Mouse (Mus musculus): Measurements from ENCODE around the gene Gm9918. TPM values are rescaled to one million over a fixed set of nuclear protein-coding genes. Genes with fewer than 3 reads are reported as not detected.

The Gm9918 gene
- total RNA-seq, 4 experiments from 2014 or later = 0.24 to 0.31 TPM; not detected in 2

DNA sequence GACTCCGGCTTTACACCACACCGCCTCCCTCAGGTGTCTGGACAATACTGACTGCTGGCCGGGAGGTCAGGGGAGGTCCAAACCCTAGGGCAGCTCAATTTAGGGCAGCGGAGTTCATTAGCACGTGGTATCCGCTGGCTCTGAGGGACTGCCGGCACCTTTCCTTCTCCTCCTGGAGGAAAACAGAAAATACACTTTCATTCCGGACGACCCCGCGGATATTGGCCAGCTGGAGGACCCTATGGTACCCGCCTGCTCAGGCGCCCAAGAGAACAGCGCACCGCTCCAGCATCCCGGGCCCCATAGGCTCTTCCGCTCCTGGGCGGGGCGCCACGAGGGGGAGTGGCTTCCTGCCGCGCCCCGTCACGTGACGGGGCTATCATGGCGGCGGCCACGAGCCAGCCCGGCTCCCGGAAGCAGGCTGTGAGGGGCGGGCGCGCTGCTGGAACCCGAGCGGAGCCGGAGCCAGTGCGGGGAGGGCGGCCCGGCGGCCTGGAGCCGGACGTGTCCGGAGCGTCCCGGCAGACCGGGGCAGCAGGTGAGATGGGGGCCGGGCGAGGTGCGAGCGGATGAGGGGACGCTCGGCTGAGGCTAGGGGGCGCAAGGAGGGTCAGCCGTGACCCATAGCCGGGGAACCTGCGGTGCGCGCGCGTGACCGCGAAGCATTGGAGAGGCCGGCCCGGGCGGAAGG lies 8.9 kb downstream of the Gm9918 start, which contains the start of gene Mfsd5:
Gene Mfsd5 (plus strand): TSS at position 363 of the 691 bp plus-strand sequence.
- peak; percentile 64 for DNase-seq

DNA sequence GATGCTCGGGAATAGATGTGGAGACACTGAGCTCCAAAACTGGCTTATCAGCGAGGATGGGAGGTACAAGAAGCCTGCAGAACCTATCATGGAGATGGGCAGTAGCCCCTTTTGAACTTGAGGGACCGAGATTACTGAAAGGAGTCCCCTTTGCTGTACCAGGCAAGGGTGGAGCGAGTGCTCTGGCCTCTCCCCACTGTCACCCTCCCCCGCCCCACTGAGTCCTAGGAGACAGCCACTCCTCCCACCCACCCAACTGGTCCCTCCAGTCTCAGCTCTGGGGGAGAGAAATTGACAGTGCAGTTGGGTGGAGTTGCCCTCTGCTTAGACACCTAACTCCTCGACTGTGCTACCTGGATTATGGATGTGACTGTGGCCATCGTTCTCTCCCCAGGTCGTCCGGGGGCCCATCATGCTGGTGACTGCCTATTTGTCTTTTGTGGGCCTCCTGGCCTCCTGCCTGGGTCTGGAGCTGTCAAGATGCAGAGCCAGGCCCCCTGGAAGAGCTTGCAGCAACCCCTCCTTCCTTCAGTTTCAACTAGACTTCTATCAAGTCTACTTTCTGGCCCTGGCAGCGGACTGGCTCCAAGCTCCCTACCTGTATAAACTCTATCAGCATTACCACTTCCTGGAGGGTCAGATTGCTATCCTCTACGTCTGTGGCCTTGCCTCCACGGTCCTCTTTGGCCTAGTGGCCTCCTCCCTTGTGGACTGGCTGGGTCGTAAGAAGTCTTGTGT lies 9.6 kb downstream of the Gm9918 start:
- DNase-seq = no peak

DNA sequence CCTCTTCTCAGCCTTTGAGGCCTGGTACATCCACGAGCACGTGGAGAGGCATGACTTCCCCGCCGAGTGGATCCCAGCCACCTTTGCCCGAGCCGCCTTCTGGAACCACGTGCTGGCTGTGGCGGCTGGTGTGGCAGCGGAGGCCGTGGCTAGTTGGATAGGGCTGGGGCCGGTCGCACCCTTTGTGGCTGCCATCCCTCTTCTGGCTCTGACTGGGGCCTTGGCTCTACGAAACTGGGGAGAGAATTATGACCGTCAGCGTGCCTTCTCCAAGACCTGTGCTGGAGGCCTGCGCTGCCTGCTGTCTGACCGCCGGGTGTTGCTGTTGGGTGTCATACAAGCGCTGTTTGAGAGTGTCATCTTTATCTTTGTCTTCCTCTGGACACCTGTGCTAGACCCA lies 10.3 kb downstream of the Gm9918 start:
- DNase-seq = no peak

DNA sequence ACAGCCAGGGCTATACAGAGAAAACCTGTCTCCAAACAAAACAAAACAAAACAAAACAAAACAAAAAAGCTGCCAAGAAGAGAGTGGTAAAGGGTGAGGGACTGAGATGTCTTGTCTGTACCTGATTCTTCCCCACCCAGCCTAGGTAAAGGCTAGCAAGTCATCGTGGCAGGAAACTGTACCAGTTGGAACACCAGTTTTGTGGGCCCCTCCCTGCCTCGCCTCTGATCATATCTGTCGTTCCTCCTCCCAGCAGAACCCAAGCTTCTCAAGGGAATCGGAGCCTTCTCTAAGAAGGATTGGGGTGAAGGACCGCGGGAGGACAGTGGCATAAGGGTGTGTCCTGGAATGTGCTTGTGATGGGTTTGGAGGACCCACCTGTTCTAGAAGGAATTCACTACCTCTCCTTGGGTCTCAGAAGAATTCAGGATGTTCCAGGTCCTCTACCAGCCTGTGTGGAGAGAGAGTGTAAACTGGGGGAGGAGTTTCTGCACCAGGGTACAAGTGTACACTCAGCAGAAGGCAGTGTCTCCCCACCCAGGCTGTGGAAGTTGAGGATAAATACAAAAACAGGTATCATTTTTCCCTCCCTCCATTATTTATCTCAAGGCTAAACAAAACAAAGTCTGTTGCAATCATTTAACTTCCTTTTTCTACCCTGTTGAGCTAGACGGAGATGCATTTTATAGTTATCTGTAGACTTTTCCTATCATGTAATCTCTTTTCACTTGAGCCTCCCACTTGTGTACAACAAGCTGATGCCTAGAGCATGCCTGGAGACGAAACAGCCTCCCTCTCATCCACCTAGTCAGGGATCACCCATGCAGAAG lies 12.3 kb downstream of the Gm9918 start:
- DNase-seq = no peak

DNA sequence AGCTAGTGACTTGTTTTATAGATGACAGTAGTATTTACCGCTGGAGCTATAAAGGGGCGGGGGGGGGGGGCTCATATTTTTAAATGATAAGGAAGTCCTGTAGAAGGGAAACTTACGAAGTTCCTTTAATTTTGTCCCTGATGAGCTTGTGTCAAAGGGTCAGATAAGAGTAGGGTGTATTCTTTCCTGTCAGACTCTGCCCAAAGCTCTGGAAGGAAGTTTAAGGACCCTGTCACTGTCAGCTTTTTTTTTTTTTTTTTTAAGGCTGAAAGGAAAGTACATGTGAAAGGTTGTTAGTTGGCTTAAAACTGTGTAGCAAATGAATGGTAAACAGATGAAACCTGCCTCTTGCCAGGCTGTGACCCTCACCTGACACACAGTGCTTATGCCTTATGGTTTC lies 13.3 kb downstream of the Gm9918 start:
- DNase-seq = no peak

DNA sequence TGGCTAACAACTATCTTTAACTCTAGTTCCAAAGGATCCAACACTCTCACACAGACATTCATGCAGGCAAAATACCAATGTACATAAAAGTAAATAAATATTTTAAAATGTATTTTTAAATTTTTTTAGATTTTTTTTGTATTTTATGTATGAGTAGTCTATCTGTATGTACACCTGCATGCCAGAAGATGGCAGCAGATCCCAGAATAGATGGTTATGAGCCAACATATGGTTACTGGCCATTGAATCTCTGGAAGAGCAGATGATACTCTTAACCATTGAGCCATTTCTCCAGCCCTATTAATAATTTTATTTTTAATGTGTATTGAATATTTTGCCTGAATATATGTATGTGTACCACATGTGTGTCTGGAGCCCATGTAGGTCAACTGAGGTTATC lies 17.0 kb downstream of the Gm9918 start:
- no peak for DNase-seq

DNA sequence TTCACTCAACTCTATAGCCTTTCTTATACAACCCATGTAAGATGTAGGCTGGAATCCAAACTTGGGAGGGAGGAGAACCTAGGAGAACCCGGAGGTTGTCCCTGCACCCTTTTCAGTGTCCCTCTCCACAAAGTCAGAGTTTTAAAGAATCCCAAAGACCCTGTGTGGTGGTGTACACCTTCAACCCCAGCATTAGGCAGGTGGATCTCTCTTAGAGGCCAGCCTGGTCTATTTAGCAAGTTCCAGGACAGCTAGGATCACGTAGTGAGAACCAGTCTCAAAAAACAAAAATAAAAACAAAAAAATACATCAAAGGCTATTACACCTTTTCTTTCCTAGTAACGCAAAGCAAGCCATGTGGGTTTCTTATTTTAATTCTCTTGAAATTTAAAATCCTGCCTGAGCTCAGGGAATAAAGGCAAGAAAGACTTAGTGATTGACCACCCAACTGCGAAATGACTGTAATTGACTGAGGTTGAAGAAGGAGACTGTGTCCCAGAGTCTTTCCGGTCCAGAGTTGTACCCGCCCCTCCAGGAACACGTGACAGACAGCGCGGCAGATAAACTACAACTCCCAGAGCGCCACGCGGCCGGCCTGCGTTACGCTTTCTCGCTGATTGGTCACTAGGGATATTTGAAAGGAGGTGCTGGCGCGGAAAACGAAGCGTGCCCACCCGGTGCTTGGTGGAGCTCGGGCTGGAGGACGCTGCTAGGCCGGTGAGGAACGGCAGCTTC lies 25.4 kb downstream of the Gm9918 start, which contains the start of gene Espl1:
Gene Espl1 (plus strand): TSS at position 634 of the 735 bp plus-strand sequence.
- peak; percentile 90 for DNase-seq

DNA sequence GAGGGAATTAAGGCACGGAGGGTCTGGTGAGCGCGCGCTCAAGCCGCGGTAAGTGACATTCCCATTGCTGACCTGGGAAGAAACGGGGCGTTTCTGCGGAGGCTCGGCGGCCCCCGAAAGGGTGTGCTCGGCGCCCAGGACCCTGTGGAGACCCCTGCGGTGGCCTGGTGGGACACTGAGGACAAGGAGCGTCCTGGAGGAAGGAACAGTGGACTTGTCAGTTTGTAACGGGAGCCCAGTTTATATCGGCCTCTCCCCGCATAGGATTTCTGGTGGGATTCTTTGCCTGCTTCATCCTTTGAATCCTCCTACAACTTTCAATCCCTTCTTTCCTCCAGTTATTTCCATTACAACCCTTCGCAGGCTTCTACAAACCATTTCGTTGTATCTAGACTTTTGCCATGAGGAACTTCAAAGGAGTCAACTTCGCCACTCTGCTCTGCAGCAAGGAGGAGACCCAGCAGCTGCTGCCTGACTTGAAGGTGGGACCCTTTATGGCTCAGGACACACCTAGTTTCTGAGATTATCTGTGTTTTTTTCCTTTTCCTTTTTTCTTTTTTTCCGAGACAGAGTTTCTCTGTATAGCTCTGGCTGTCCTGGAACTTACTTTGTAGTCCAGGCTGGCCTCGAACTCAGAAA lies 26.1 kb downstream of the Gm9918 start:
- no peak for DNase-seq

DNA sequence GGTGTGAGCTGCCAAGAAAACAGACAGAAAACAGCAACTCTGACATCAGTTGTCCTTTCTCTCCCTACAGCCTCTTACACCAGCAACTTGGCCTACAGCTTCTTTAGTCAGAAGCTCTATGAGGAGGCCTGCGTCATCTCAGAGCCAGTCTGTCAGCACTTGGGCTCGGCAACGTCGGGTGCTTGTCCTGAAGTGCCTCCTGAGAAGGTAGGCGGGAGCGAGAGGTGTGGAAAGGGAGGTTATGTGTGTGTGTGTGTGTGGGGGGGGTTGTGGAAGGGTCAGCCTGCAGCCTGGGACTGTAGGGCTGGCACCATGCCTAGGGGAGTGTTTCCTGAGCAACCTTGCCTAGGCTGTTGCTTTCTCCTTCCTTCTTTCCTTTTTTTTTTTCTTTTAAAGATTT lies 32.2 kb downstream of the Gm9918 start:
- DNase-seq = no peak

DNA sequence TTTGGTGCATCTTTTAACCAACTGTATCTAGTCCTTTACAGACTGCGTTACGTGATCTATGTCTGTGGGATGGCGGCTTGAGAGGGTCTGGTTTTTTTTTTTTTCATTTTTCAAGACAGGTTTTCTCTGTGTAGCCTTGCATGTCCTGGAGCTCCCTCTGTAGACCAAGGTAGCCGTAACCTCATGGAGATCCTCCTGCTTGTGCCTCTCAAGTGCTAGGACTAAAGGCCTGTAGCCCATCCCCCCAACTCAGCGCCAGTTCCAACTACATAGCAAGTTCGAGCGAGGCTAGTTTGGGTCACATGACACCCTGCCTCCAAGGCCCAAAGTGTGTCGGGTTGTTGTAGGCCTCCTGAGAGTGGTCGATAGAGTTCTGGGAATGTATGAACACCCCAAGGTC lies 38.4 kb downstream of the Gm9918 start:
- DNase-seq = no peak

DNA sequence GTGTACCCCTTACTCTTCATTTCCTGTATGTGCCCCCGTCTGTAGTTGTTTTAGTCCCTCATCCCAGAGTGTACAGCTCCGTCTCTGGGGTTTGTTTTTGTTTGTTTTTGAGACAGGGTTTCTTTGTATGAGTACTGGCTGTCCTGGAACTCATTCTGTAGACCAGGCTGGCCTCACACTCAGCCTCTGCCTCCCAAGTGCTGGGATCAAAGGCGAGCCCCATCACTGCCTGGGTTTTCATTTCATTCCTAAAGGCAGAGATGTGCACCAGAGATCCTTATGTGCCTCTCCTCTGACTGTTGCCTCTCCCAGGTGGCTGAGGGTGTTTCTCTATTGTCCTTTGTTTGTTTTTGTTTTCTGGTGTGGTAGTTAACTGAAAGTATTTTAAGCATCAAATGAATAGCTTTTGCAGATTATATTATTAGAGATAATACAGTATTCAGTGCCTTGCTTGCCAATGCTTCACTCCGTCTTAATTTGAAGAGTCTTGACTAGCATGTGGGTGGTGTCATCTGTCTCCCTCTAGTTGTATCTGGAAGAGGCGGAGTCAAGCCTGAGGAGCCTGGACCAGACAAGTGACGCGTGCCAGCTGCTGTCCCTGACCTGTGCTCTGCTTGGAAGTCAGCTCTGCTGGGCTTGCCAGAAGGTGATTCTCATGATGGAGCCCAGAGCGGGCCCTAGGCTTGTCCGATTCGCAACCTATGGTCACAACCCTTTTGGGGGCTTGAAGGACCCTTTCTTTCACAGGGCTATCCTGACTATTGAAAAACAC lies 39.9 kb downstream of the Gm9918 start:
- DNase-seq = peak; percentile 49

DNA sequence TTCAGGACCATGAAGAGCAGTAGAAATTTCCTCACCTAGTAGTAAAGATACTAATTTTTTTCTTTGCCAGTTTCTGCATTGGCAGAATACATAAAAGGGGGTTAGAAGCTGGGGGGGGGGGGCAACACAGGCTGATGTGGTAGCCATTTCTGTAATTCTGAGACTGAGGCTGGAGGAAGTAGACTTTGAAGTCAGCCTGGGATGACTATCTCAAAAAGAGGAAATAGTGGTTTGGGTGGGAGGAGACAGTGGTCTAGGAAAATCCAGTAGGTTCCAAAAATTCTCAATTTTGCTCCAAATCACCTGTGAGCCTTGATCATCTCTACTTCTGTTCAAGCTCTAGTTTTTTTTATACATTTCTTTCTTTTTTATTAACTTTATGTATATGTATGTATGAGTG lies 41.1 kb downstream of the Gm9918 start:
- no peak for DNase-seq

DNA sequence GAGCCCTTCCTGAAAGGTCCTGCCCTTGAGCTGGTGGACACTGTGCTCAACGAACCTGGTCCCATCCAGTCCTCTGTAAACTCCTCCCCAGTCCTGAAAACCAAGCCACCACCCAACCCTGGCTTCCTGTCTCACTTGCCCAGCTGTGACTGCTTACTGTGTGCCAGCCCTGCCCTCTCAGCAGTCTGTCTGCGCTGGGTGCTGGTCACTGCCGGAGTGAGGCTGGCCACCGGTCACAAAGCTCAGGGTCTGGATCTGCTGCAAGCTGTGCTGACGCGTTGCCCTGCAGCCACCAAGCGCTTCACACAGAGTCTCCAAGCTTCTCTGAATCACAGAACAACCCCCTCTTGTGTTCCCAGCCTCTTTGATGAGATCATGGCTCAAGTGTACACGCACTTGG lies 44.9 kb downstream of the Gm9918 start:
- DNase-seq = no peak

DNA sequence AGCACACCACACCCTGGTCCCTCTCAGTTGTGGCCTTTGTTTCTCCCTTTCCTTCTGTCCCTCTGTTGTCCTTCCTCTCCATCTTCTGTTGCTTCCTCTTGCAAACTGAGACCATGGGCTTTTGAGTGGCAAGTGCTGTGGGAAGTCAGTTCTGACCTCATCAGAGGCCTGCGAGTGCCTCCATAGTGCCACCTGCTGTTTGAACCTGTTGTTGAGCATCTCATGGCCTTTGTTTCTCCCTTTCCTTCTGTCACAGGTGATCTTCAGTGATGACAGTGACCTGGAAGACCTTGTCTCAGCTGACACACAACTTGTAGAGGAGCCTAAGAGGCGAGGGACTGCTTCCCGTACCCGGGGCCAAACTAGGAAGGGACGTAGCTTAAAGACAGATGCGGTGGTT lies 45.9 kb downstream of the Gm9918 start:
- peak; percentile 33 for DNase-seq

Other genes with a start within 250 kb of the Gm9918 start
- gene Krt18, start 242.4 kb upstream of the Gm9918 start, total RNA-seq (2022) = 1 to 10 TPM; 1.3 to 2.4 (median 1.9) TPM
- 100 to 1,000 TPM; 232 to 294 (median 272) TPM for gene Eif4b, start 196.8 kb upstream of the Gm9918 start, total RNA-seq (2022)
- gene Tns2, start 170.2 kb upstream of the Gm9918 start, total RNA-seq (2022) = 100 to 1,000 TPM in 2 of 4 experiments, 10 to 100 TPM in 2; 77.5 to 129 (median 107) TPM
- 10 to 100 TPM; 46.6 to 70.4 (median 57.7) TPM for gene Spryd3, start 134.3 kb upstream of the Gm9918 start, total RNA-seq (2022)
- 10 to 100 TPM; 37.0 to 63.8 (median 49.2) TPM for gene Igfbp6, start 126.2 kb upstream of the Gm9918 start, total RNA-seq (2022)
- under 1 TPM; 0.15 to 0.43 (median 0.26) TPM for gene Soat2, start 120.0 kb upstream of the Gm9918 start, total RNA-seq (2022)
- gene Zfp740, start 67.3 kb upstream of the Gm9918 start, total RNA-seq (2022) = 100 to 1,000 TPM in 1 of 4 experiments, 10 to 100 TPM in 3; 61.9 to 108 (median 86.0) TPM
- 10 to 100 TPM; 71.3 to 85.0 (median 75.5) TPM for gene Csad, start 65.8 kb upstream of the Gm9918 start, total RNA-seq (2022)
- 1 to 10 TPM; 2.7 to 7.9 (median 5.4) TPM for gene Itgb7, start 38.6 kb upstream of the Gm9918 start, total RNA-seq (2022)
- gene Rarg, start 13.0 kb upstream of the Gm9918 start, total RNA-seq (2022) = 10 to 100 TPM; 19.9 to 43.0 (median 34.4) TPM
- gene Mfsd5, start 8.9 kb downstream of the Gm9918 start, total RNA-seq (2022) = 10 to 100 TPM; 37.1 to 45.4 (median 39.5) TPM
- gene Espl1, start 25.7 kb downstream of the Gm9918 start, total RNA-seq (2022) = 1 to 10 TPM; 1.4 to 5.3 (median 2.3) TPM
- gene Pfdn5, start 55.6 kb downstream of the Gm9918 start, total RNA-seq (2022) = 100 to 1,000 TPM; 440 to 517 (median 466) TPM
- 10 to 100 TPM; 65.4 to 96.8 (median 89.3) TPM for gene Myg1, start 61.1 kb downstream of the Gm9918 start, total RNA-seq (2022)
- gene Aaas, start 80.2 kb downstream of the Gm9918 start, total RNA-seq (2022) = 10 to 100 TPM; 15.6 to 31.6 (median 21.4) TPM
- gene Sp7, start 96.6 kb downstream of the Gm9918 start, total RNA-seq (2022) = under 1 TPM; 0.17 to 0.48 (median 0.33) TPM
- 10 to 100 TPM; 75.8 to 97.0 (median 91.9) TPM for gene Sp1, start 135.6 kb downstream of the Gm9918 start, total RNA-seq (2022)
- gene Amhr2, start 174.8 kb downstream of the Gm9918 start, total RNA-seq (2022) = 1 to 10 TPM; 1.1 to 1.9 (median 1.6) TPM
- gene Prr13, start 188.5 kb downstream of the Gm9918 start, total RNA-seq (2022) = 100 to 1,000 TPM in 2 of 4 experiments, 10 to 100 TPM in 2; 71.8 to 170 (median 96.4) TPM
- 100 to 1,000 TPM; 594 to 678 (median 630) TPM for gene Pcbp2, start 200.0 kb downstream of the Gm9918 start, total RNA-seq (2022)
- gene Gm10337, start 233.2 kb downstream of the Gm9918 start, total RNA-seq (2022) = 1 to 10 TPM in 3 of 4 experiments, not detected in 1; 3.5 to 9.2 (median 8.3) TPM
- gene Map3k12, start 246.5 kb downstream of the Gm9918 start, total RNA-seq (2022) = 10 to 100 TPM in 3 of 4 experiments, 1 to 10 TPM in 1; 9.5 to 27.1 (median 18.0) TPM
- gene Tarbp2, start 247.6 kb downstream of the Gm9918 start, total RNA-seq (2022) = 10 to 100 TPM; 31.9 to 50.7 (median 41.9) TPM

All from adrenal gland, adult 8-10 months (tissue).